Mouse (Mus musculus) brain, embryonic 14.5 days (tissue): Measurements from ENCODE around the gene Hepacam2.

Experiments
- CTCF ChIP-seq: fragments of 200-500 bp; IDR thresholded peaks from 2 replicates; pipeline ENCODE4 v1.5.1; 2012; ENCODE audit warnings: inconsistent platforms, mild to moderate bottlenecking, moderate library complexity, borderline replicate concordance; ENCODE audit not compliant: insufficient read depth, insufficient read length; ENCODE audit errors: extremely low read depth
- POLR2A ChIP-seq: fragments of 200-500 bp; IDR thresholded peaks from 2 replicates; pipeline ENCODE4 v1.6.1; 2012; ENCODE audit warnings: mild to moderate bottlenecking, inconsistent platforms, borderline replicate concordance; ENCODE audit not compliant: poor library complexity, insufficient read depth, insufficient read length, severe bottlenecking; ENCODE audit errors: extremely low read depth

DNA sequence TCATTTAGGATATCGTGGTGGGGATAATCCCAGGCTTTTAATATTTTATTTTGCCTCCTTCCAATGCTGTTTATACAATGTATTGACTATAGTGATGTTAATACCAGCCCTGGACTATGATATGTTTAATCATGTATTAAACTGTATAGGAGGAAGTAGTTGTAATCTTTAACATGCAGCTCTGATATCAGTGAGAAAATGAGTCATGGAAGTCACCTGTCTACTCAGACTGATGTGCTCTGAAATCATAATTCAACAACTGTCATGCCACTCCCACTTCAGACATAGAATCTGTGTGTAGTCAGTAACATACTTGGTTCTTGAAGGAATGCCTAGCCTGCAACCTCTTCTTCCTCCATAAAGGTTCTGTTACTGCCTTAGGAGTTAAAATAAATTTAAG is 29.5 kb downstream of the Hepacam2 start:
- no peak for TF ChIP-seq CTCF
- TF ChIP-seq POLR2A: no peak
